Mouse (Mus musculus) lung, postnatal 0 days (tissue): ENCODE results near the gene Pklr. TPM values are rescaled to one million over a fixed set of nuclear protein-coding genes. Genes with fewer than 3 reads are reported as not detected.

Source experiments
- ATAC-seq: fragments of 200-750 bp; cut with Nextera tagmentation; 2 replicates; pipeline ENCODE4 v1.8.0; 2017; ENCODE audit warnings: moderate library complexity
- DNase-seq: peaks from one replicate; pipeline ENCODE4 v3.0.0-alpha.2; 2016; ENCODE audit warnings: low spot score
- H3K27ac ChIP-seq: fragments of 300-500 bp; sonication (generic); 2 replicates; pipeline ENCODE4 v1.5.1; 2014; ENCODE audit warnings: antibody characterized with exemption, mild to moderate bottlenecking, low read length, mixed read lengths
- H3K27me3 ChIP-seq: fragments of 300-500 bp; sonication (generic); replicated peaks from 2 replicates; pipeline ENCODE4 v1.6.1; 2014; ENCODE audit warnings: low read length, mixed read lengths; ENCODE audit not compliant: insufficient read depth
- H3K36me3 ChIP-seq: fragments of 300-500 bp; sonication (generic); 2 replicates; pipeline ENCODE4 v1.6.1; 2014; ENCODE audit warnings: low read length, mixed read lengths; ENCODE audit not compliant: insufficient read depth
- H3K4me1 ChIP-seq: fragments of 300-500 bp; sonication (generic); 2 replicates; pipeline ENCODE4 v1.6.1; 2014; ENCODE audit warnings: antibody characterized with exemption, low read depth, low read length, mixed read lengths; ENCODE audit not compliant: insufficient read depth
- H3K4me2 ChIP-seq: fragments of 300-500 bp; sonication (generic); replicated peaks from 2 replicates; pipeline ENCODE4 v1.6.1; 2014; ENCODE audit warnings: low read depth, mild to moderate bottlenecking, low read length, moderate library complexity, mixed read lengths
- H3K4me3 ChIP-seq: fragments of 300-500 bp; sonication (generic); 2 replicates; pipeline ENCODE4 v1.5.1; 2014; ENCODE audit warnings: low read depth, low read length
- H3K9ac ChIP-seq: fragments of 300-500 bp; sonication (generic); replicated peaks from 2 replicates; pipeline ENCODE4 v1.6.1; 2014; ENCODE audit warnings: low read depth, mild to moderate bottlenecking
- H3K9me3 ChIP-seq: fragments of 300-500 bp; sonication (generic); 2 replicates; pipeline ENCODE4 v1.6.1; 2016; ENCODE audit warnings: low read length, mixed read lengths
- CTCF ChIP-seq: IDR thresholded peaks from 2 replicates; pipeline ENCODE4 v1.5.1; 2016; ENCODE audit warnings: antibody characterized with exemption, mild to moderate bottlenecking
- EP300 ChIP-seq: IDR thresholded peaks from 2 replicates; pipeline ENCODE4 v1.6.1; 2016; ENCODE audit warnings: antibody characterized with exemption, mild to moderate bottlenecking, control low read depth
- WGBS: fragments of 180-500 bp; shearing (Covaris S2); extraction: QIAGEN DNeasy Blood & Tissue Kit; methylation state at CpG from one replicate; pipeline ENCODE4 v1.1.7; 2014; 5-methylcytosine and 5-hydroxymethylcytosine counted together
- polyA plus RNA-seq: library from polyadenylated mRNA; unstranded; fragments of >200 nt; fragmentation: Nextera tagmentation; extraction: Ambion mirVana; gene quantifications from 2 replicates; pipeline ENCODE4 v1.2.1, GENCODE M21; 2015

Gene Pklr
- polyA plus RNA-seq, 1 experiment from 2014 or later, result 0.14 TPM

- peak; percentile 98 for ATAC-seq
- no peaks in the 10 kb centered on the region for H3K9me3 ChIP-seq
Measured at GRCm38 (mm10) chr3:89177242-89178106, 41.5 kb downstream of the Pklr start, which contains the start of gene Scamp3. Gene Scamp3, plus strand, starts transcription at chr3:89177473.

GRCm38 (mm10) chr3:89178107-89178385, 42.1 kb downstream of the Pklr start:
- ATAC-seq (no peak), DNase-seq (no peak)
- Histone ChIP-seq H3K4me3 (peak overlapping the region; percentile 51), H3K4me2 (peak overlapping the region; percentile 79), H3K9ac (peak overlapping the region; percentile 57), H3K9me3 (no peaks in the 10 kb centered on the region), H3K36me3 (peaks cover 34% of the 10 kb centered on the region), H3K27me3 (no peaks in the 10 kb centered on the region), H3K4me1 (0 out of 2 replicates have a peak, but pooled peaks cover 3% of the 10 kb centered on the region), H3K27ac (peak overlapping the region; percentile 63)
- WGBS, result 3% methylated on average over 6 of the region's 6 CpGs
- TF ChIP-seq EP300 (no peak), CTCF (no peak)

More at GRCm38 (mm10) chr3:89177242-89178106, 41.5 kb downstream of the Pklr start, which contains the start of gene Scamp3:
- peak; percentile 98 for DNase-seq
- H3K4me3 ChIP-seq, result peak within 1 kb of the TSS; percentile 51
- under 1% methylated on average over 43 of the region's 43 CpGs for WGBS
- peak within 1 kb of the TSS; percentile 63 for H3K27ac ChIP-seq
- H3K9ac ChIP-seq, result peak within 1 kb of the TSS; percentile 57
- 0 out of 2 replicates have a peak, but pooled peaks cover 3% of the 10 kb centered on the region for H3K4me1 ChIP-seq
- H3K27me3 ChIP-seq, result no peaks in the 10 kb centered on the region
- H3K4me2 ChIP-seq, result peak within 1 kb of the TSS; percentile 79
- H3K36me3 ChIP-seq, result peaks cover 40% of the 10 kb centered on the region
- TF ChIP-seq CTCF, result no peak
- TF ChIP-seq EP300, result no peak

- H3K36me3 ChIP-seq, result peaks cover 24% of the 10 kb centered on the region
- H3K4me3 ChIP-seq, result no peak overlapping the region
- no peak overlapping the region for H3K4me2 ChIP-seq
- peaks cover 7% of the 10 kb centered on the region; the same call in 1 of the 2 replicates for H3K4me1 ChIP-seq
- H3K27ac ChIP-seq, result no peak overlapping the region
- DNase-seq (no peak), ATAC-seq (no peak)
- H3K27me3 ChIP-seq, result no peaks in the 10 kb centered on the region
- TF ChIP-seq CTCF (no peak), EP300 (no peak)
- WGBS, result 88% methylated on average over 11 of the region's 11 CpGs
- H3K9ac ChIP-seq, result no peak overlapping the region
- H3K9me3 ChIP-seq, result no peaks in the 10 kb centered on the region
Measured at GRCm38 (mm10) chr3:89179056-89179455, 43.1 kb downstream of the Pklr start.

GRCm38 (mm10) chr3:89181749-89182500, 46.0 kb downstream of the Pklr start:
- no peak overlapping the region for H3K27ac ChIP-seq
- no peak overlapping the region for H3K4me3 ChIP-seq
- no peak for TF ChIP-seq EP300
- no peak for TF ChIP-seq CTCF
- ATAC-seq, result no peak
- H3K4me2 ChIP-seq, result no peak overlapping the region
- 89% methylated on average over 27 of the region's 27 CpGs for WGBS
- DNase-seq, result no peak
- H3K9me3 ChIP-seq, result no peaks in the 10 kb centered on the region
- H3K27me3 ChIP-seq, result no peaks in the 10 kb centered on the region
- no peak overlapping the region for H3K9ac ChIP-seq
- peaks cover 7% of the 10 kb centered on the region; the same call in 1 of the 2 replicates for H3K4me1 ChIP-seq
- H3K36me3 ChIP-seq, result peaks cover 10% of the 10 kb centered on the region; the same call in 1 of the 2 replicates

GRCm38 (mm10) chr3:89182531-89183057, 46.7 kb downstream of the Pklr start:
- 33% methylated on average over 7 of the region's 7 CpGs for whole genome bisulfite sequencing
- DNase-seq (no peak), ATAC-seq (no peak)
- Histone ChIP-seq H3K4me3 (peak overlapping the region; percentile 50), H3K9me3 (no peaks in the 10 kb centered on the region), H3K4me2 (peak overlapping the region; percentile 89), H3K9ac (no peak overlapping the region), H3K27me3 (no peaks in the 10 kb centered on the region), H3K4me1 (peaks cover 7% of the 10 kb centered on the region; the same call in 1 of the 2 replicates), H3K27ac (no peak overlapping the region), H3K36me3 (peaks cover 10% of the 10 kb centered on the region; the same call in 1 of the 2 replicates)
- TF ChIP-seq CTCF (no peak), EP300 (no peak)
